ENCODE assay signal across 8 mouse cellular contexts in genomic region chr6:129180403-129181169, GRCm38 (mm10). TPM values are rescaled to one million over a fixed set of nuclear protein-coding genes. Genes with fewer than 3 reads are reported as not detected.
DNase-seq lines count a peak whose midpoint lies in the region; ATAC-seq lines count a peak whose summit lies in the region.

Clec2d (plus strand) TSS chr6:129180615.

- ATAC-seq in hindbrain, embryonic 13.5 days (ENCODE audit: low FRiP score) = peak; percentile 88

- peak within 1 kb of the TSS; percentile 53 for H3K4me2 ChIP-seq in hindbrain, embryonic 13.5 days

- WGBS in hindbrain, embryonic 13.5 days = 4% methylated on average over 15 of the region's 15 CpGs

- H3K27me3 ChIP-seq in hindbrain, embryonic 13.5 days = no peaks in the 10 kb centered on the region

- peak; percentile 69 for DNase-seq in ZHBTc4 (ENCODE audit: low read depth, low spot score)
- DNase-seq in cerebellum, postnatal 25 days = peak; percentile 16 to 51
- peak; percentile 9 to 17 for DNase-seq in frontal cortex, postnatal 25 days (ENCODE audit: low spot score in 2 of 2)
- peak; percentile 9 to 31 for DNase-seq in layer of hippocampus, postnatal 25 days (ENCODE audit: extremely low spot score in 1 of 2, low spot score in 1 of 2)
- peak; percentile 89 to 90 for DNase-seq in lung, postnatal 4 days
- DNase-seq in retina, postnatal 1 day = peak; percentile 91
- DNase-seq in thymus, postnatal 4 days = peak; percentile 82

- H3K9ac ChIP-seq in hindbrain, embryonic 13.5 days = peak within 1 kb of the TSS; percentile 66

- 0 out of 2 replicates have a peak, but pooled peaks cover 4% of the 10 kb centered on the region for H3K4me1 ChIP-seq in hindbrain, embryonic 13.5 days (replicated peaks)

- H3K9me3 ChIP-seq in hindbrain, embryonic 13.5 days = no peaks in the 10 kb centered on the region

- H3K27ac ChIP-seq in hindbrain, embryonic 13.5 days = peak within 1 kb of the TSS; percentile 77

- H3K36me3 ChIP-seq in hindbrain, embryonic 13.5 days = no peaks in the 10 kb centered on the region

- H3K4me3 ChIP-seq in hindbrain, embryonic 13.5 days = peak within 1 kb of the TSS; percentile 37

RNA-seq across cellular contexts. Expression of gene Clec2d, which starts in this region (rescaled TPM):
- polyA plus RNA-seq in hindbrain, embryonic 13.5 days (2015; fragmentation: Nextera tagmentation; extraction: Ambion mirVana) = not detected in 2 replicates
- 1 to 10 TPM; 6.2 to 7.4 TPM for total RNA-seq in layer of hippocampus, postnatal 25 days (2021)

Comparison
In these comparisons a context has a peak if more than half of its experiments do, and no peak if none do; other contexts are left out.
1. Peak in every context shown above with its lines: DNase-seq, ATAC-seq, H3K4me3 ChIP-seq and H3K27ac ChIP-seq.
2. Peak in ATAC-seq, H3K4me3 ChIP-seq, H3K27ac ChIP-seq, H3K9ac ChIP-seq and H3K4me2 ChIP-seq in hindbrain, embryonic 13.5 days; RNA of the gene not detected or under 1 TPM.
3. DNase-seq: peak in every context shown above with its lines; median percentile 91 in retina, postnatal 1 day; 90 in lung, postnatal 4 days; 82 in thymus, postnatal 4 days; 69 in ZHBTc4; 34 in cerebellum, postnatal 25 days; 20 in layer of hippocampus, postnatal 25 days; 13 in frontal cortex, postnatal 25 days.